10 mouse cellular contexts compared by ENCODE assay signal in the genomic region with DNA sequence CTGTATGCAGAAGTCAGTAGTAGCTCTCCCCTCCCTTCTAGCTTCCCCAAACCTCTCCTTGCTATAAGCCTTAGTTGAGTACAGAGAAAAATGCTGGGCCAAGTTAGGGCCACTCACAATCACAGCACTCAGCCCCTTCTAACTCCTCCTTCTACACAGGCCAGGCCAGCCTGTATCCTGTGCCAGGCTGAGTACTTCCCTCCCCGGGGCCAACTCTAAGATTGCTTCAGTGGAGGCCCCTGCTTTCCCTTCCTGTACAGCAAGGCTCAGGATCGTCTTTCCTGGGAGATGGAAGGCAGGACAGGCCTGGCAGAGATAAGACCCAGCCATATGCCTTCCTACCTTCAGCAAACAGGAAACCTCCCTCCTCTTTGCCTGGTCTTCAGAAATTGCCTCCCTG. TPM values are rescaled to one million over a fixed set of nuclear protein-coding genes. Genes with fewer than 3 reads are reported as not detected.
DNase-seq lines count a peak whose midpoint lies in the region; ATAC-seq lines count a peak whose summit lies in the region.
"Had no signal": no experiment of that assay in that cellular context is flagged by ENCODE, and none has a peak within 500 bp of the region (broad histone marks: within the 10 kb centered on the region; RNA-seq: fewer than 3 reads in every experiment).

No protein-coding gene starts in this region.

- DNase-seq in heart, embryonic 10.5 days (ENCODE audit: low spot score) = no peak
- no peak for DNase-seq in heart, adult 9 months (ENCODE audit: low spot score in 2 of 2)
- no peak for DNase-seq in embryonic facial prominence, embryonic 10.5 days (ENCODE audit: low spot score)
- DNase-seq in lung, postnatal 10 days = peak; percentile 75
- no peak for DNase-seq in right cerebral cortex, postnatal 25 days
- no peak for DNase-seq in thymus, postnatal 25 days
- no peak for DNase-seq in gastrocnemius, postnatal 14 days

- no peaks in the 10 kb centered on the region for H3K9me3 ChIP-seq in heart, embryonic 10.5 days
- no peaks in the 10 kb centered on the region for H3K9me3 ChIP-seq in embryonic facial prominence, embryonic 10.5 days
- H3K9me3 ChIP-seq in hindbrain, embryonic 16.5 days (ENCODE audit: control insufficient read depth, low read length) = no peaks in the 10 kb centered on the region

- intact Hi-C loops in gastrocnemius, postnatal 14 days (cut with DNase I; ENCODE audit: low total_unique reads) = loop anchor here (2.0 kb wide), 1 partner anchor 19 kb away; no protein-coding TSS in a partner anchor

- peaks cover 41% of the 10 kb centered on the region for H3K4me1 ChIP-seq in heart, embryonic 10.5 days
- peaks cover 18% of the 10 kb centered on the region for H3K4me1 ChIP-seq in embryonic facial prominence, embryonic 10.5 days
- peaks cover 4% of the 10 kb centered on the region; the same call in 1 of the 2 replicates for H3K4me1 ChIP-seq in hindbrain, embryonic 16.5 days (ENCODE audit: control insufficient read depth, insufficient read depth, low read depth, low read length)

- H3K27me3 ChIP-seq in heart, embryonic 10.5 days (ENCODE audit: insufficient read depth, poor library complexity, severe bottlenecking) = no peaks in the 10 kb centered on the region
- no peaks in the 10 kb centered on the region for H3K27me3 ChIP-seq in embryonic facial prominence, embryonic 10.5 days (replicated peaks; ENCODE audit: low read depth, poor library complexity, severe bottlenecking)
- H3K27me3 ChIP-seq in hindbrain, embryonic 16.5 days (replicated peaks; ENCODE audit: control insufficient read depth, insufficient read depth, low read length) = no peaks in the 10 kb centered on the region
- H3K27me3 ChIP-seq: CH12.LX had no signal

- peaks cover 36% of the 10 kb centered on the region for H3K36me3 ChIP-seq in heart, embryonic 10.5 days
- H3K36me3 ChIP-seq in embryonic facial prominence, embryonic 10.5 days (replicated peaks) = peaks cover 46% of the 10 kb centered on the region
- peaks cover 17% of the 10 kb centered on the region for H3K36me3 ChIP-seq in hindbrain, embryonic 16.5 days (ENCODE audit: control insufficient read depth, insufficient read depth, low read length)

- no peak overlapping the region for H3K4me3 ChIP-seq in heart, embryonic 10.5 days
- H3K4me3 ChIP-seq in embryonic facial prominence, embryonic 10.5 days = no peak overlapping the region
- H3K4me3 ChIP-seq in hindbrain, embryonic 16.5 days (ENCODE audit: low read length) = no peak overlapping the region

- H3K4me2 ChIP-seq in hindbrain, embryonic 16.5 days (ENCODE audit: low read length) = no peak overlapping the region

- 2% methylated on average over 2 of the region's 2 CpGs for WGBS in heart, embryonic 10.5 days
- WGBS in embryonic facial prominence, embryonic 10.5 days = 26% methylated on average over 2 of the region's 2 CpGs
- 31% methylated on average over 2 of the region's 2 CpGs for WGBS in hindbrain, embryonic 16.5 days

- no peak overlapping the region for H3K9ac ChIP-seq in hindbrain, embryonic 16.5 days (ENCODE audit: low read depth, low read length)

- peak overlapping the region; percentile 69; the same call in 1 of the 2 replicates for H3K27ac ChIP-seq in heart, embryonic 10.5 days
- peak overlapping the region; percentile 55 for H3K27ac ChIP-seq in embryonic facial prominence, embryonic 10.5 days (replicated peaks)
- H3K27ac ChIP-seq in hindbrain, embryonic 16.5 days (ENCODE audit: low read depth, low read length) = peak overlapping the region; percentile 13; the same call in 1 of the 2 replicates

- peak; percentile 49; the same call in 1 of the 2 replicates for ATAC-seq in hindbrain, embryonic 16.5 days

RNA-seq across cellular contexts. Expression of a gene that starts 14.9 kb away (rescaled TPM):
- 14.8 and 37.5 TPM in 2 replicates for polyA plus RNA-seq in heart, embryonic 10.5 days (2016; fragmentation: Nextera tagmentation; extraction: Ambion mirVana)
- 18.8 and 22.2 TPM in 2 replicates for polyA plus RNA-seq in embryonic facial prominence, embryonic 10.5 days (2016; fragmentation: Nextera tagmentation; extraction: Ambion mirVana)
- polyA plus RNA-seq in hindbrain, embryonic 16.5 days (2015; fragmentation: Nextera tagmentation; extraction: Ambion mirVana) = 6.9 and 8.8 TPM in 2 replicates
- 1 to 10 TPM; 1.9 to 2.1 TPM for total RNA-seq in gastrocnemius, postnatal 14 days (2021)
- total RNA-seq: CH12.LX; left cerebral cortex, adult 18-20 months had no signal

RNA-seq across cellular contexts. Expression of a gene that starts 32.4 kb away (rescaled TPM):
- 69.7 and 70.6 TPM in 2 replicates for polyA plus RNA-seq in heart, embryonic 10.5 days (2016; fragmentation: Nextera tagmentation; extraction: Ambion mirVana)
- polyA plus RNA-seq in embryonic facial prominence, embryonic 10.5 days (2016; fragmentation: Nextera tagmentation; extraction: Ambion mirVana) = 64.7 and 64.9 TPM in 2 replicates
- polyA plus RNA-seq in hindbrain, embryonic 16.5 days (2015; fragmentation: Nextera tagmentation; extraction: Ambion mirVana) = 250 and 273 TPM in 2 replicates
- 10 to 100 TPM; 43.2 to 44.7 TPM for total RNA-seq in gastrocnemius, postnatal 14 days (2021)

RNA-seq across cellular contexts. Expression of a gene that starts 36.7 kb away (rescaled TPM):
- polyA plus RNA-seq in heart, embryonic 10.5 days (2016; fragmentation: Nextera tagmentation; extraction: Ambion mirVana) = 16.1 and 21.6 TPM in 2 replicates
- 19.2 and 20.5 TPM in 2 replicates for polyA plus RNA-seq in embryonic facial prominence, embryonic 10.5 days (2016; fragmentation: Nextera tagmentation; extraction: Ambion mirVana)
- 39.0 and 40.2 TPM in 2 replicates for polyA plus RNA-seq in hindbrain, embryonic 16.5 days (2015; fragmentation: Nextera tagmentation; extraction: Ambion mirVana)
- 10 to 100 TPM; 10.1 to 11.2 TPM for total RNA-seq in gastrocnemius, postnatal 14 days (2021)

Comparison
In these comparisons a context has a peak if more than half of its experiments do, and no peak if none do; other contexts are left out.
1. H3K27ac ChIP-seq: peak in every context shown above with its lines; median percentile 69 in heart, embryonic 10.5 days; 55 in embryonic facial prominence, embryonic 10.5 days; 13 in hindbrain, embryonic 16.5 days.